Mouse (Mus musculus): ENCODE results near the gene Nbeal1. TPM values are rescaled to one million over a fixed set of nuclear protein-coding genes. Genes with fewer than 3 reads are reported as not detected.
"Not testable (repeated sequence)": the region's sequence is repeated elsewhere in the genome, so short reads cannot be mapped to it uniquely, and the experiment has no call there.

The Nbeal1 gene
- polyA plus RNA-seq, 1 experiment = 1.2 TPM

GRCm38 (mm10) chr1:60170251-60170650 lies 10.1 kb upstream of the Nbeal1 start:
- Histone ChIP-seq H3K27ac (ENCODE audit: insufficient read depth, low read depth, low read length) (no peak overlapping the region), H3K4me1 (ENCODE audit: control insufficient read depth, insufficient read depth, insufficient read length, low read length) (no peaks in the 10 kb centered on the region), H3K36me3 (ENCODE audit: control insufficient read depth, insufficient read depth, low read length) (no peaks in the 10 kb centered on the region)

GRCm38 (mm10) chr1:60173119-60173518 lies 7.3 kb upstream of the Nbeal1 start:
- TF ChIP-seq POLR2A (IDR thresholded peaks at IDR 0.05; ENCODE audit: low read depth, low read length) (no peak), CTCF (IDR thresholded peaks at IDR 0.05; ENCODE audit: extremely low read depth, insufficient read length, insufficient replicate concordance, low read depth, low read length) (no peak)
- H3K27ac ChIP-seq (ENCODE audit: insufficient read depth, low read depth, low read length) = no peak overlapping the region
- H3K4me3 ChIP-seq (ENCODE audit: low read depth, low read length) = no peak overlapping the region
- WGBS = 81% methylated on average over 3 of the region's 3 CpGs
- no peaks in the 10 kb centered on the region for H3K4me1 ChIP-seq (ENCODE audit: control insufficient read depth, insufficient read depth, insufficient read length, low read length)
- H3K36me3 ChIP-seq (ENCODE audit: control insufficient read depth, insufficient read depth, low read length) = no peaks in the 10 kb centered on the region
- no peaks in the 10 kb centered on the region for H3K27me3 ChIP-seq (ENCODE audit: control insufficient read depth, insufficient read depth, low read length)

More at GRCm38 (mm10) chr1:60170251-60170650, 10.1 kb upstream of the Nbeal1 start:
- Histone ChIP-seq H3K4me3 (ENCODE audit: low read depth, low read length) (no peak overlapping the region), H3K27me3 (ENCODE audit: control insufficient read depth, insufficient read depth, low read length) (no peaks in the 10 kb centered on the region)
- TF ChIP-seq POLR2A (IDR thresholded peaks at IDR 0.05; ENCODE audit: low read depth, low read length) (no peak), CTCF (IDR thresholded peaks at IDR 0.05; ENCODE audit: extremely low read depth, insufficient read length, insufficient replicate concordance, low read depth, low read length) (no peak)
- 37% methylated on average over 2 of the region's 2 CpGs for WGBS

GRCm38 (mm10) chr1:60177814-60178213 lies 2.6 kb upstream of the Nbeal1 start:
- H3K4me3 ChIP-seq (ENCODE audit: low read depth, low read length); H3K36me3 ChIP-seq (ENCODE audit: control insufficient read depth, insufficient read depth, low read length); H3K4me1 ChIP-seq (ENCODE audit: control insufficient read depth, insufficient read depth, insufficient read length, low read length); H3K27ac ChIP-seq (ENCODE audit: insufficient read depth, low read depth, low read length); H3K27me3 ChIP-seq (ENCODE audit: control insufficient read depth, insufficient read depth, low read length): not testable (repeated sequence)
- 87% methylated on average over 1 of the region's 1 CpGs for WGBS

- WGBS = 28% methylated on average over 4 of the region's 4 CpGs
- no peak overlapping the region for H3K27ac ChIP-seq (ENCODE audit: insufficient read depth, low read depth, low read length)
Observed at GRCm38 (mm10) chr1:60179376-60179775, 1.0 kb upstream of the Nbeal1 start.

GRCm38 (mm10) chr1:60180784-60181221 lies 404 bp downstream of the Nbeal1 start:
- WGBS = 1% methylated on average over 30 of the region's 30 CpGs
- TF ChIP-seq POLR2A (IDR thresholded peaks at IDR 0.05; ENCODE audit: low read depth, low read length) = no peak
- no peak for TF ChIP-seq CTCF (IDR thresholded peaks at IDR 0.05; ENCODE audit: extremely low read depth, insufficient read length, insufficient replicate concordance, low read depth, low read length)
- Histone ChIP-seq H3K27ac (ENCODE audit: insufficient read depth, low read depth, low read length) (peak overlapping the region; percentile 72), H3K36me3 (ENCODE audit: control insufficient read depth, insufficient read depth, low read length) (peaks cover 4% of the 10 kb centered on the region; the same call in 1 of the 2 replicates), H3K4me3 (ENCODE audit: low read depth, low read length) (peak overlapping the region; percentile 70), H3K27me3 (ENCODE audit: control insufficient read depth, insufficient read depth, low read length) (no peaks in the 10 kb centered on the region), H3K4me1 (ENCODE audit: control insufficient read depth, insufficient read depth, insufficient read length, low read length) (no peaks in the 10 kb centered on the region; the same call in 1 of the 2 replicates)

More at GRCm38 (mm10) chr1:60179376-60179775, 1.0 kb upstream of the Nbeal1 start:
- TF ChIP-seq POLR2A (IDR thresholded peaks at IDR 0.05; ENCODE audit: low read depth, low read length) (no peak), CTCF (IDR thresholded peaks at IDR 0.05; ENCODE audit: extremely low read depth, insufficient read length, insufficient replicate concordance, low read depth, low read length) (no peak)
- Histone ChIP-seq H3K4me3 (ENCODE audit: low read depth, low read length) (no peak overlapping the region), H3K27me3 (ENCODE audit: control insufficient read depth, insufficient read depth, low read length) (no peaks in the 10 kb centered on the region), H3K36me3 (ENCODE audit: control insufficient read depth, insufficient read depth, low read length) (peaks cover under 1% of the 10 kb centered on the region; the same call in 1 of the 2 replicates), H3K4me1 (ENCODE audit: control insufficient read depth, insufficient read depth, insufficient read length, low read length) (no peaks in the 10 kb centered on the region; the same call in 1 of the 2 replicates)

- H3K27me3 ChIP-seq (ENCODE audit: control insufficient read depth, insufficient read depth, low read length) = no peaks in the 10 kb centered on the region
- no peak overlapping the region for H3K27ac ChIP-seq (ENCODE audit: insufficient read depth, low read depth, low read length)
- no peaks in the 10 kb centered on the region for H3K4me1 ChIP-seq (ENCODE audit: control insufficient read depth, insufficient read depth, insufficient read length, low read length)
- H3K4me3 ChIP-seq (ENCODE audit: low read depth, low read length) = no peak overlapping the region
- H3K36me3 ChIP-seq (ENCODE audit: control insufficient read depth, insufficient read depth, low read length) = peaks cover 5% of the 10 kb centered on the region; the same call in 1 of the 2 replicates
- TF ChIP-seq CTCF (IDR thresholded peaks at IDR 0.05; ENCODE audit: extremely low read depth, insufficient read length, insufficient replicate concordance, low read depth, low read length) (no peak), POLR2A (IDR thresholded peaks at IDR 0.05; ENCODE audit: low read depth, low read length) (no peak)
Observed at GRCm38 (mm10) chr1:60188454-60188853, 8.1 kb downstream of the Nbeal1 start.

- no peak for TF ChIP-seq CTCF (IDR thresholded peaks at IDR 0.05; ENCODE audit: extremely low read depth, insufficient read length, insufficient replicate concordance, low read depth, low read length)
- TF ChIP-seq POLR2A (IDR thresholded peaks at IDR 0.05; ENCODE audit: low read depth, low read length) = no peak
- peaks cover 33% of the 10 kb centered on the region for H3K36me3 ChIP-seq (ENCODE audit: control insufficient read depth, insufficient read depth, low read length)
- H3K4me3 ChIP-seq (ENCODE audit: low read depth, low read length) = no peak overlapping the region
- no peaks in the 10 kb centered on the region for H3K4me1 ChIP-seq (ENCODE audit: control insufficient read depth, insufficient read depth, insufficient read length, low read length)
- WGBS = 91% methylated on average over 3 of the region's 3 CpGs
- no peak overlapping the region for H3K27ac ChIP-seq (ENCODE audit: insufficient read depth, low read depth, low read length)
- no peaks in the 10 kb centered on the region for H3K27me3 ChIP-seq (ENCODE audit: control insufficient read depth, insufficient read depth, low read length)
Observed at GRCm38 (mm10) chr1:60196813-60197212, 16.4 kb downstream of the Nbeal1 start.

GRCm38 (mm10) chr1:60199006-60199405 lies 18.6 kb downstream of the Nbeal1 start:
- H3K36me3 ChIP-seq (ENCODE audit: control insufficient read depth, insufficient read depth, low read length) = peaks cover 48% of the 10 kb centered on the region
- H3K27ac ChIP-seq (ENCODE audit: insufficient read depth, low read depth, low read length) = no peak overlapping the region
- H3K4me3 ChIP-seq (ENCODE audit: low read depth, low read length) = no peak overlapping the region
- H3K27me3 ChIP-seq (ENCODE audit: control insufficient read depth, insufficient read depth, low read length) = no peaks in the 10 kb centered on the region
- H3K4me1 ChIP-seq (ENCODE audit: control insufficient read depth, insufficient read depth, insufficient read length, low read length) = no peaks in the 10 kb centered on the region
- no peak for TF ChIP-seq POLR2A (IDR thresholded peaks at IDR 0.05; ENCODE audit: low read depth, low read length)
- WGBS = 74% methylated on average over 4 of the region's 4 CpGs
